Mouse (Mus musculus): ENCODE measurements around the gene Gdpd3. TPM values are rescaled to one million over a fixed set of nuclear protein-coding genes. Genes with fewer than 3 reads are reported as not detected.

Gdpd3 gene
- polyA plus RNA-seq, 1 experiment from 2014 or later = 13.9 TPM

- WGBS = 66% methylated on average over 12 of the region's 12 CpGs
- H3K9me3 ChIP-seq (ENCODE audit: control insufficient read depth) = no peaks in the 10 kb centered on the region
- H3K36me3 ChIP-seq (ENCODE audit: control insufficient read depth, insufficient read depth) = no peaks in the 10 kb centered on the region
- no peak for TF ChIP-seq CTCF (IDR thresholded peaks at IDR 0.05; ENCODE audit: low read depth)
- peak overlapping the region; percentile 49 for H3K4me2 ChIP-seq (replicated peaks; ENCODE audit: low read depth)
- no peaks in the 10 kb centered on the region for H3K4me1 ChIP-seq (replicated peaks; ENCODE audit: control insufficient read depth, insufficient read depth, low read length)
- no peak for ATAC-seq
- H3K27me3 ChIP-seq (replicated peaks; ENCODE audit: control insufficient read depth, insufficient read depth, low read length) = no peaks in the 10 kb centered on the region
- H3K9ac ChIP-seq (ENCODE audit: low read depth, low read length) = 0 out of 2 replicates have a peak overlapping the region, but pooled peaks have one; percentile 12
- H3K4me3 ChIP-seq (ENCODE audit: low read depth, low read length) = peak overlapping the region; percentile 26
- H3K27ac ChIP-seq (ENCODE audit: low read depth, low read length) = peak overlapping the region; percentile 78
Observed at GRCm38 (mm10) chr7:126746066-126746465, 20.1 kb upstream of the Gdpd3 start.

- peak overlapping the region; percentile 49 for H3K4me2 ChIP-seq (replicated peaks; ENCODE audit: low read depth)
- H3K4me1 ChIP-seq (replicated peaks; ENCODE audit: control insufficient read depth, insufficient read depth, low read length) = no peaks in the 10 kb centered on the region
- H3K27ac ChIP-seq (ENCODE audit: low read depth, low read length) = peak overlapping the region; percentile 78
- WGBS = 6% methylated on average over 6 of the region's 6 CpGs
- TF ChIP-seq CTCF (IDR thresholded peaks at IDR 0.05; ENCODE audit: low read depth) = no peak
- no peaks in the 10 kb centered on the region for H3K27me3 ChIP-seq (replicated peaks; ENCODE audit: control insufficient read depth, insufficient read depth, low read length)
- H3K36me3 ChIP-seq (ENCODE audit: control insufficient read depth, insufficient read depth) = no peaks in the 10 kb centered on the region
- peak; percentile 79 for ATAC-seq
- peak overlapping the region; percentile 26; the same call in 1 of the 2 replicates for H3K4me3 ChIP-seq (ENCODE audit: low read depth, low read length)
- no peaks in the 10 kb centered on the region for H3K9me3 ChIP-seq (ENCODE audit: control insufficient read depth)
- H3K9ac ChIP-seq (ENCODE audit: low read depth, low read length) = 0 out of 2 replicates have a peak overlapping the region, but pooled peaks have one; percentile 12
Observed at GRCm38 (mm10) chr7:126746798-126747197, 19.3 kb upstream of the Gdpd3 start.

DNA sequence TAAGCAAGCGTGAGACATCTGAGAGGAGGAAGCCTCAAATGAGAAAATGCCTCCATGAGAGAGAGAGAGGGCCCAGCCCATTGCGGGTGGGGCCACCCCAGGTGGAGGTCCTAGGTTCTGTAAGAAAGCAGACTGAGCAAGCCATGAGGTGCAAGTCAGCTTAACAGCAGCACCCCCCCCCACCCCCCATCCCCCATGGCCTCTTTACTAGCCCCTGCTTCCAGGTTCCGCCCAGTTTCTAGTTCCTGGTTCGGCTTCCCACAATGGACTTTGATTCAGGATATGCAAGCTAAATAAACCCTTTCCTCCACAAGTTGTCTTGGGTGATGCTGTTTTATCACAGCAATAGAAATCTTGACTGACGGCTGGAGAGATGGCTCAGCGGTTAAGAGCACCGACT lies 17.3 kb upstream of the Gdpd3 start:
- Histone ChIP-seq H3K4me1 (replicated peaks; ENCODE audit: control insufficient read depth, insufficient read depth, low read length) (no peaks in the 10 kb centered on the region), H3K27ac (ENCODE audit: low read depth, low read length) (peak overlapping the region; percentile 76), H3K9ac (ENCODE audit: low read depth, low read length) (no peak overlapping the region), H3K27me3 (replicated peaks; ENCODE audit: control insufficient read depth, insufficient read depth, low read length) (no peaks in the 10 kb centered on the region), H3K4me2 (replicated peaks; ENCODE audit: low read depth) (0 out of 2 replicates have a peak overlapping the region, but pooled peaks have one; percentile 6), H3K4me3 (ENCODE audit: low read depth, low read length) (no peak overlapping the region), H3K9me3 (ENCODE audit: control insufficient read depth) (no peaks in the 10 kb centered on the region), H3K36me3 (ENCODE audit: control insufficient read depth, insufficient read depth) (no peaks in the 10 kb centered on the region)
- ATAC-seq = peak; percentile 72
- WGBS = 33% methylated on average over 7 of the region's 7 CpGs
- no peak for TF ChIP-seq CTCF (IDR thresholded peaks at IDR 0.05; ENCODE audit: low read depth)

- peak; percentile 42 for TF ChIP-seq CTCF (IDR thresholded peaks at IDR 0.05; ENCODE audit: low read depth)
- H3K4me1 ChIP-seq (replicated peaks; ENCODE audit: control insufficient read depth, insufficient read depth, low read length) = peaks cover 5% of the 10 kb centered on the region; the same call in 1 of the 2 replicates
- no peak overlapping the region for H3K4me2 ChIP-seq (replicated peaks; ENCODE audit: low read depth)
- no peaks in the 10 kb centered on the region for H3K9me3 ChIP-seq (ENCODE audit: control insufficient read depth)
- no peak overlapping the region for H3K27ac ChIP-seq (ENCODE audit: low read depth, low read length)
- H3K9ac ChIP-seq (ENCODE audit: low read depth, low read length) = no peak overlapping the region
- ATAC-seq = no peak
- no peaks in the 10 kb centered on the region for H3K36me3 ChIP-seq (ENCODE audit: control insufficient read depth, insufficient read depth)
- no peak overlapping the region for H3K4me3 ChIP-seq (ENCODE audit: low read depth, low read length)
- 88% methylated on average over 17 of the region's 17 CpGs for WGBS
- no peaks in the 10 kb centered on the region for H3K27me3 ChIP-seq (replicated peaks; ENCODE audit: control insufficient read depth, insufficient read depth, low read length)
Observed at GRCm38 (mm10) chr7:126749582-126750343, 16.4 kb upstream of the Gdpd3 start.

DNA sequence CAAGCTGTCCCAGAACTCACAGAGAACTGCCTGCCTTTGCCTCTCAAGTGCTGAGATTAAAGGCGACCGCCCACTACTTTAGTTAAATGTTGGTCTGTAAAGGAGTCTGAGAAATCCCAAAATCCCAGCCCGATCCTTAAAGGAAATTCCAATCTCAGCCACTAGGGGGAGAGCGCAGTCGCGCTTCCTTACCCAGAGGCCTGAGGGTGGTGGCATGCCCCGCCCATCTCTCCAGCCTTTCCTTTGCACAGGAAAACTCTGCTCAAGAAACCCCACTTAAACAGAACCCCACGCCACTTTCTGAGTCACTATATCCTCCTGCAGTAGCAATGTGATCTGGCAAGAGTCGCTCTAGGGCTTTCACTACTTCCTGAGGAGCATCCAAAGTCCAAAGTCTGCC lies 11.3 kb upstream of the Gdpd3 start:
- Histone ChIP-seq H3K27me3 (replicated peaks; ENCODE audit: control insufficient read depth, insufficient read depth, low read length) (no peaks in the 10 kb centered on the region), H3K27ac (ENCODE audit: low read depth, low read length) (no peak overlapping the region), H3K36me3 (ENCODE audit: control insufficient read depth, insufficient read depth) (no peaks in the 10 kb centered on the region), H3K4me2 (replicated peaks; ENCODE audit: low read depth) (peak overlapping the region; percentile 40), H3K9me3 (ENCODE audit: control insufficient read depth) (no peaks in the 10 kb centered on the region), H3K4me1 (replicated peaks; ENCODE audit: control insufficient read depth, insufficient read depth, low read length) (peaks cover 5% of the 10 kb centered on the region; the same call in 1 of the 2 replicates), H3K4me3 (ENCODE audit: low read depth, low read length) (peak overlapping the region; percentile 14; the same call in 1 of the 2 replicates), H3K9ac (ENCODE audit: low read depth, low read length) (0 out of 2 replicates have a peak overlapping the region, but pooled peaks have one; percentile 31)
- peak; percentile 91 for TF ChIP-seq CTCF (IDR thresholded peaks at IDR 0.05; ENCODE audit: low read depth)
- WGBS = under 1% methylated on average over 9 of the region's 9 CpGs
- peak; percentile 62 for ATAC-seq

GRCm38 (mm10) chr7:126758539-126758938 lies 7.6 kb upstream of the Gdpd3 start:
- 72% methylated on average over 7 of the region's 7 CpGs for WGBS

More at GRCm38 (mm10) chr7:126758539-126758938, 7.6 kb upstream of the Gdpd3 start:
- no peaks in the 10 kb centered on the region for H3K27me3 ChIP-seq (replicated peaks; ENCODE audit: control insufficient read depth, insufficient read depth, low read length)
- no peak for ATAC-seq
- H3K4me1 ChIP-seq (replicated peaks; ENCODE audit: control insufficient read depth, insufficient read depth, low read length) = peaks cover 19% of the 10 kb centered on the region
- H3K27ac ChIP-seq (ENCODE audit: low read depth, low read length) = no peak overlapping the region
- H3K9ac ChIP-seq (ENCODE audit: low read depth, low read length) = no peak overlapping the region
- H3K9me3 ChIP-seq (ENCODE audit: control insufficient read depth) = no peaks in the 10 kb centered on the region
- H3K36me3 ChIP-seq (ENCODE audit: control insufficient read depth, insufficient read depth) = peaks cover 17% of the 10 kb centered on the region
- no peak for TF ChIP-seq CTCF (IDR thresholded peaks at IDR 0.05; ENCODE audit: low read depth)
- H3K4me2 ChIP-seq (replicated peaks; ENCODE audit: low read depth) = no peak overlapping the region
- no peak overlapping the region for H3K4me3 ChIP-seq (ENCODE audit: low read depth, low read length)
